Mouse (Mus musculus) embryo, embryonic 11 days (tissue): Measurements from ENCODE around the gene Uck2.

Source experiments
- DNase-seq: peaks from one replicate; pipeline ENCODE4 v3.0.0-alpha.2; 2015

The Uck2 gene

DNA sequence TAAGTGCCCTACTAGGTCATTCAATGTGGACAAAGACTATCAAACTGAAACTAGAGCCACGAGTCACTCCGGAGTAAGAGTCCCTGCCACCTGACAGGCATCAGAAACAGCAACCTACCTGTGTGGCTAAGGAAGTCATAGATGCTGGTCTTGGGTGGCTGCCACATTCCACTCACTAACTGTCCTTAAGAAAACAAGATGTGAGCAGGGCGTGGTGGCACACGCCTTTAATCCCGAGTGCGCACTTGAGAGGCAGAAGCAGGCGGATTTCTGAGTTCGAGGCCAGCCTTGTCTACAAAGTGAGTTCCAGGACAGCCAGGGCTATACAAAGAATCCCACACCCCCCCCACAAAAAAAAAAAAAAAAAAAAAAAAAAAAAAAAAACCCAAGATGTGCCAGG is 35.2 kb downstream of the Uck2 start:
- no peak for DNase-seq

- DNase-seq, result no peak
These were observed 35.9 kb downstream of the Uck2 start for GRCm38 (mm10) chr1:167249252-167249651.

DNA sequence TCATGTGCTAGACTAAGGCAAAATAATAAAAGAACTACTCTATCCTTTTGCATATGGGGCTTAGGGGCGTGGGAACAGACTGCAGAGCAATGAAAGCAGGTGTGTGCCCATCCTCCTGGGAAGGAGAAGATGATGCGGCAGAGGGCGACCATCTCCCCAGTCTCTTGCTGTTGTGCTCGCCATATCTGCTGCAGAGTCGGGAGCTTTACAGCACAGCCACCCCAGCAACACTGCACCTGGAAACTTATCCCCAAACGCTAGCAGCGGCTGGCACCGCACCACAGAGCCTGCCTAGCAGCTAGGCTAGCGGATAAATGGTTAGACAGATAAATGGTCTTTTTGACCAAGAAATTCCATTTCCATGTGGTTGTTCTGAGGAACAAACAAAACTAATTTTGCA is 37.2 kb downstream of the Uck2 start:
- no peak for DNase-seq

- DNase-seq, result no peak
These were observed 38.1 kb downstream of the Uck2 start for GRCm38 (mm10) chr1:167246976-167247375.

DNA sequence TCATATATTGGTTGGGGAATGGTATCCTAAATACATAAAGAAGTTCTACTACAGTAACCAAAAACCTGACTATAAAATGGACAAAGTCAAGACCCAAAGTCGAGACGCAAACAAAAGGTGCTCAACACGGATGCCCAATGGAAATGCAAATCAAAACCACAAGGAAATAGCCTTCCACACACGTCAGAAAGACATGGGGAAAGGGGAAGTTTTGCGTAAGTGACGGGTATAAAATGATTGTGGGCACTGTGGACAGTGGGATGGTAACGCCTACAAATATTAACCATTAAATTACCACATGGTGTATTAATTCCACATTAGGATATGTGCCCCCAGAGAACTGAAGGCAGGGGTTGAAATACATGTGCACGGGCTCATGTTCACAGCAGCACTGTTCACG is 38.8 kb downstream of the Uck2 start:
- no peak for DNase-seq

DNA sequence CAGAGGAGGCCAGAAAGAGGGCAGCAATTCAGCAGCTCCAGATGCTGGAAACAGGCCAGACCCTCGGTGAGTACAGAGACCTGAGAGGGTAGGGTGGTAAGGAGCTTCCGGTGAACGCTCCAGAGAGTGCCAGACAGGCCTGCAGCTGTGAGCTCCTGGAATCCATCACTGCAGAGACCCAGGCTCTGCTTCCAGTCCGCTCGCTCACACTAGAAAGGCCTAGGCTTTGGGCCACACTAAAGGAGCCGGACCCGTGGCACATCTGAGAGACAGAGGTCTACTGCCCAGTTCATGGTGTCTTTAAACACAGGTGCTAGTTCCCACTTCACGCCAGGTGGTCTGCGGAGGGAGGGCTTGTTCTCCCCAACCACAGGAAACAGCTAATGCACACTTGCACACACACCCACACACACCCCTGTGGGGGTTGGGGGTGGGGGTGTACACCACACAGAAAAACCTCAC is 39.9 kb downstream of the Uck2 start:
- no peak for DNase-seq

DNA sequence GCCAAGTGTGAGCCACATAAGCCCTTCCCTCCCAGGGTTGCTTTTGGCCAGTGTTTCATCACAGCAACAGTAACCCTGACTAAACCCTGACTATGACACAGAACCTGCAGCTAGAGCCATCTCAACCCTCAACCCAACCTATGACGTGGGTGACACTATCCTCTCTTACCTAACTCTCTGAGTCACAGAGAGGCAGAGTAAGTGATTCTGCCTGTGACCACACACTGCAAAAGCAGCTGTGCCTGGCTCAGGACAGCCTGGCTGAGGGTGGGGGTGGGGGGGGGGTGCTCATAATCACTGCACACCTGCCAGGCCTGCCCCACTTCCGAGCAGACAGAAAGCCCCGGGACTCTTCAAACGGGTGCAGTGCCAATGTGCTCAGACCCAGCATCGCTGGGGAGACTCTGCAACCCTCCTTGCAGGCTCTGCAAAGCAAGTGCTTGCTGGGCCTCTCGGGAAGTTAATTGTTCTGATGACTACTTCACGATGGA is 42.9 kb downstream of the Uck2 start:
- DNase-seq, result no peak

DNA sequence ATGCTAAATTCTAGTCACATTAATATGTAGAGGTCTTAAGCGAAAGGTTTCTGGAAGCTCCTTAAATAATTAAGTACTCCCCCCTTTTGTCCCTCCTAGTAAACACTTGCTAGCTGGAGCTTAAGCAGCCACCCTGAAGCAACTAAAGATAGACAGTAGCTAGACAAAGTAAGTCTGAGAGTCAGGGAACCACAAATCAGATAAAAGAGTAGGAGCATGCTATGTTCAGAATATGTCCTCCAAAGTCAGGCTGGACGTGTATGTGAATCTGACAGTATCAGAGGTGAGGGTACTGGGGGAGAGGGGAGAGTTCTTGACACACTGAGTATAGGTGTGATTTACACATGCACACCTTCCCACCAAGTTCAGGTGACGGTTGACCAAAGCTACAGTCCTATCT is 43.6 kb downstream of the Uck2 start:
- DNase-seq, result no peak

- DNase-seq, result peak; percentile 66
These were observed 44.8 kb downstream of the Uck2 start for GRCm38 (mm10) chr1:167240361-167240760.

DNA sequence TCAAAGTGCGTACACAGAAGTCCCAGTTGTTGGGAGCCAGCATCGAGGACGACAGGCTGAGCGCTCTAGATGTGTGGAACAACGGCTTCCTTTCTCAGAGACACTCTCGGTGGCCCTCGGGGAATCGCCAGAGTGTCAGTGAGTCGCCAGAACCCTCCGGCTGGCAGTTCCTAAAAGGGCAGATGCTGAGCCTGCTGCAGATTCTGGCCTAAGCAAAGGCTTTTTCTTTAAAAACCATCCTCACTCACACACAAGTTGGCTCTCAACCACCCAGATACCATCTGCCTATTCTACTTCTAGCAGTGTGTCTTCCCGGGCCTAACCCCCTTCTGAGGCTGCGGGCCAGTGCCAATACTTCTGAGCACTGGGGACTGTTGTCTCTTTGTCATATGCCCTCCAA is 45.2 kb downstream of the Uck2 start:
- DNase-seq, result peak; percentile 39

DNA sequence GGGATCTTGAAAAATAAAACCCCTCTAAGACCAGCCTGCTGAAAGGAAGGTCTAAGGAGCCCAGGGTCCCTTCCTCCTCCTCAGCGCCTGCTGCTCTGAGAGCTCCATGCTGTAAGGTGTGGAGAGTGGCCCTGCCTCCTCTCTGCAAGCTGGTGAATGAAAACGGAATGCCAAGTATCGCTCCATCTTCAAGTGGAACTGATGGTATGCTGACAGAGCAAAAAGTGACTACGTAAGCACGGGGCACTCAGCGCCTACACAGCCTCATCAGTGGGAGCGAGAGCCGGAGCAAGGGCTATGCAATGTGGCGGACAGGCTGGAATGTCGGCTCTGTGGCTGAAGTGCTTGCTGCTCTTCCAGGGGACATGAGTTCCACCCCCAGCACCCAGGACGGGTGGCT is 47.3 kb downstream of the Uck2 start:
- no peak for DNase-seq

DNA sequence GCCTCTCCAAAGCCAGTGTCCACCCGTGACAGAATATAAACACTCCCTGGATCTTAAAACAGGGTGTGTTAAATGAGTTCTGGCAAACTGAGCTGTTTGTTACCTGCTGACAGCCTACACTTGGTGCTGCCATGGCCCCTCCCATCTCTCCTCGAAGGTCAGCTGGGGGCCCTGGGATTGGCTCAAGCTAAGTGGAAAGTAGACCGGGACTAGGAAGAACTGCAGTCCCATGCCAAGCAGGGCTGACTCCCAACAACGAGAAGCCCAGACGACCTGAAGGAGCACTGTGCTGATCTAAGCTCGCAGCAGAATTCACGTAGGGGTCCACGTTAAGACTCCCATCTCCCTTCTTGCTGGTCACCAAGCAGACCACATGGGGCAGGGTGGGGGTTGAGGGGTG is 48.3 kb downstream of the Uck2 start:
- no peak for DNase-seq

DNA sequence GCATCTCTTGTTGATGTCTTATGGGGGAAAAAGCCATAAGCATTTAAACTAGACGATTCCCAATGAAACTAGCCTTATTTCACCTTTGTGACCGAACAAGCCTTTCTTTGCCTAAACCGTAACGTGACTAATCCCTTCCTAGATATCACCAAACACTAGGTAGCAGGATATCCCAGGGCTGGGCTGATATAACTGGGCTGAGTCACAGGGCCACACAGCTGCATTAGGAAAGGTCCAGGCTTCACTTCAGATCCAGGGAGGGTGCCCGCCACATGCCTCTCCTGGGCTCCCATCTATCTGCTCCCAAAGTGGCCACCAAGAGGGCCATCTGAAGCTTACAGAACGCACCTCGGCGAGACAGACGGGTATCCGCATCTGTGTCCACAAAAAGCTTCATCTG is 50.8 kb downstream of the Uck2 start:
- no peak for DNase-seq

- no peak for DNase-seq
These were observed 52.2 kb downstream of the Uck2 start for GRCm38 (mm10) chr1:167232918-167233317.

GRCm38 (mm10) chr1:167231612-167232283 is 53.4 kb downstream of the Uck2 start:
- DNase-seq, result no peak

DNA sequence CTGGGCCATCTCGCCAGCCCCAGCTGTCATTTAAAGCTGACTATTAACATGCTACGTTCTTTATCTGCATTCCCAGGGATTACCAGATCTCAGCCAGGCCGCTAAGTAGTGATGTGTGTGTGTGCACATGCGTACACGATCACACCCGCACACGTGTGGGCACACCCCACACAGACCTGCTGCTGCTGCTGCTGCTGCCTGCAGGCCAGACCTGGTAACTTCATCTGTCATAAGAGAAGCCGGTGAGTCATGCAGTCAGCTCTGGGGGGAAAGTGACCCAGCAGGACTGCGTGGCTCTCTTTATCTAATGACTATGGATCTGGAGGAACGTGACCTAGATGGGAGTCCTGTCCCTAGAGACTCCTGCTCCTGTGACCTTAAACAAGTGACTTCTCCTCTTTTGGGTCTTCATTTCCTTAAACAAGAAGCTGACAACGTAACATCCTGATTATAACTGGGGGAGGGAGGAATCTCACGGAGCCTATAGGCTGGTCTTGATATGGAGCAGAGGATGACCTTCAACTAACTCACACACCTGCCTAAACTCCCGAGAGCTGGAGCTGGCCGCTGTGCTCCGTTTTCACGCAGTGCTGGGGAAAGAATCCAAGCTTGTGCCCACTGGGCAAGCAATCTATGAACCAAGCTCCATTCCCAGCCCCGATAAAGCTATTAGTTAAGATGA is 54.0 kb downstream of the Uck2 start:
- no peak for DNase-seq

GRCm38 (mm10) chr1:167222382-167223010 is 62.6 kb downstream of the Uck2 start:
- no peak for DNase-seq

GRCm38 (mm10) chr1:167220303-167221174 is 64.6 kb downstream of the Uck2 start:
- DNase-seq, result peak; percentile 79

GRCm38 (mm10) chr1:167215460-167215859 is 69.7 kb downstream of the Uck2 start:
- DNase-seq, result no peak

GRCm38 (mm10) chr1:167212710-167213109 is 72.4 kb downstream of the Uck2 start:
- DNase-seq, result no peak

DNA sequence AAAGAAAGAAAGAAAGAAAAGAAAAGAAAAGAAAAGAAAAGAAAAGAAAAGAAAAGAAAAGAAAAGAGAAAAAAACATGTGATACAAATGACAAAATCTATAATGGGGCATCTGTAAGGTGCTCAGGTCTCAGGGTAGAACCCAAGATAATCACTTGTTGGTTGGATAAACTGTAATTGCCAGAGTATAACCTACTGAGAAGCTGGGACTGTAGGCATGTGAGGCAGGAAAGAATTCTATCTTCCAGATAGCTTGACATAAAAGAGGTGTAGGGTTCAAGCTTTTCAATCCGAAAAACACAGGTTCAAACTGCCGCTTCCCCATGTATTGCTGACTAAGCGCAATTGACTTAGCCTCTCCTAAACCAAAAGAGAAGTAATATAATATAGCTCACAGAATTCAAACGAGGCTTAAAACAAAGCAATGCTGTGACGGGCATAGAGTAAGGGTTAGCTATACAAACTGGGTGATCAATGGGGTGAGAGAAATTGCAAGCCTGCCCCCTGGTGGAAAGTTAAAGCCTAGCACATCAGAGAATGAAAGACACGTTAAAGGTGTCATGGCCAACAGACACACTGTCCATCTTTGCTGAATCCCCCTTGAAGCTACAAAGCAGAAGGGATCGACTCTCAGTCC is 73.0 kb downstream of the Uck2 start:
- peak; percentile 71 for DNase-seq

DNA sequence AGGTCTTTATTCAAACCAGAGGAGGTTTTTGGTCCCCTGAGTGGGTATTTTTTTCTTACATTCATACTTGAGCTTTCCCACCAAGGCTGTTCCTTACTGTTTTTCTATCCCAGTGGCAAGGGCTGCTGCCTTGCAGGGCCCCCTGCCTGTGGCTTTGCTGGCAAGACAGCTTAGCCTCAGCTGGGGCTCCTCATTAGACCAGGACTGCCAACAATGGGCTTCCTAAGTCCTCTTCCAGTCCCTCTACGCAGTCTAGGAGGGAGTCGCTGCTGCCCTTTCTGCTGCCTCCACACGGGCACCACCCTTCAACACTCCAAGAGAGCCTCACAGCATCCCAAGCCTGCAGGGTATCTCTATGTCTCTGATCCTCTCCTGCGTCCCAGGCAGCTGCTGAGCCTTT is 76.3 kb downstream of the Uck2 start:
- no peak for DNase-seq
